Mouse (Mus musculus) kidney, embryonic 14.5 days (tissue): ENCODE measurements around the gene Fam198b. TPM values are rescaled to one million over a fixed set of nuclear protein-coding genes. Genes with fewer than 3 reads are reported as not detected.

Source experiments
- ATAC-seq: fragments of 200-750 bp; cut with Nextera tagmentation; 2 replicates; pipeline ENCODE4 v1.8.0; 2017; ENCODE audit warnings: moderate number of reproducible peaks, mild to moderate bottlenecking, moderate TSS enrichment, moderate library complexity; ENCODE audit not compliant: low FRiP score, low TSS enrichment
- H3K27ac ChIP-seq: fragments of 300-500 bp; sonication (generic); 2 replicates; pipeline ENCODE4 v1.5.1; 2014; ENCODE audit warnings: low read depth, mild to moderate bottlenecking, low read length, moderate library complexity, mixed read lengths
- H3K27me3 ChIP-seq: fragments of 300-500 bp; sonication (generic); 2 replicates; pipeline ENCODE4 v1.6.1; 2014; ENCODE audit warnings: mild to moderate bottlenecking, low read length; ENCODE audit not compliant: control insufficient read depth, insufficient read depth
- H3K36me3 ChIP-seq: fragments of 300-500 bp; sonication (generic); 2 replicates; pipeline ENCODE4 v1.6.1; 2014; ENCODE audit warnings: low read length, mixed read lengths; ENCODE audit not compliant: control insufficient read depth, insufficient read depth
- H3K4me1 ChIP-seq: fragments of 300-500 bp; sonication (generic); 2 replicates; pipeline ENCODE4 v1.6.1; 2014; ENCODE audit warnings: low read length, mixed read lengths; ENCODE audit not compliant: control insufficient read depth, insufficient read depth
- H3K4me2 ChIP-seq: fragments of 300-500 bp; sonication (generic); replicated peaks from 2 replicates; pipeline ENCODE4 v1.6.1; 2014; ENCODE audit warnings: low read depth, mild to moderate bottlenecking, low read length
- H3K4me3 ChIP-seq: fragments of 300-500 bp; sonication (generic); 2 replicates; pipeline ENCODE4 v1.5.1; 2014; ENCODE audit warnings: mild to moderate bottlenecking, low read length
- H3K9ac ChIP-seq: fragments of 300-500 bp; sonication (generic); 2 replicates; pipeline ENCODE4 v1.6.1; 2014; ENCODE audit warnings: low read depth, mild to moderate bottlenecking, low read length, moderate library complexity
- H3K9me3 ChIP-seq: fragments of 300-500 bp; sonication (generic); 2 replicates; pipeline ENCODE4 v1.6.1; 2016; ENCODE audit warnings: low read length; ENCODE audit not compliant: control insufficient read depth
- WGBS: fragments of 180-500 bp; shearing (Covaris S2); extraction: QIAGEN DNeasy Blood & Tissue Kit; methylation state at CpG from one replicate; pipeline ENCODE4 v1.1.7; 2014; 5-methylcytosine and 5-hydroxymethylcytosine counted together
- polyA plus RNA-seq: library from polyadenylated mRNA; unstranded; fragments of >200 nt; fragmentation: Nextera tagmentation; extraction: Ambion mirVana; gene quantifications from 2 replicates; pipeline ENCODE4 v1.2.1, GENCODE M21; 2014

The Fam198b gene
- polyA plus RNA-seq, 1 experiment from 2014 or later: 10.7 TPM

DNA sequence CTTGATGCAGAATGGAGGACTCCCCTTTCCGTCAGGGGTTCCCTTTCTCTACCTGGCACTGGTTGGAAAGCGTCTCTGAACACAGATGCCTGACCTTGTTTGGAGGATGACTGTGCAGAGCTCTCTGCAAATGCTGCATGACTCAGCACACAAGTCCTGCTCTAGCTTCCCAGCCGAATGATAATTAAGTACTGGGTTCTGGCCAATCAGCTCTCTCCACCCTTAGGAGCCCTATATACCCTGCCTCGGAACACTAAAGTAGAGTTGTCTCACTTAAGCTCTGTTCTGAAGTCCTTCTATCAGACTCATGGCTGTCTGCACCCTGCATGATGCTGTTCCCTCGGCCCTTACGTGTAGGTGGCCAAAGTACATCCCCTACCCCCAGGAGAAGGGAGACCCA, 111.4 kb downstream of the Fam198b start:
- Histone ChIP-seq H3K4me3 (no peak overlapping the region), H3K4me2 (no peak overlapping the region), H3K27ac (no peak overlapping the region), H3K9me3 (no peaks in the 10 kb centered on the region), H3K9ac (no peak overlapping the region), H3K27me3 (no peaks in the 10 kb centered on the region), H3K36me3 (no peaks in the 10 kb centered on the region), H3K4me1 (no peaks in the 10 kb centered on the region)
- 0 out of 2 replicates have a peak, but pooled peaks have one; percentile 52 for ATAC-seq
- 74% methylated on average over 6 of the region's 6 CpGs for WGBS

Other genes starting within 250 kb of the Fam198b start
- gene Rxfp1, start 146.7 kb upstream of the Fam198b start, polyA plus RNA-seq: not detected in 2 replicates
- gene Tmem144, start 31.8 kb upstream of the Fam198b start, polyA plus RNA-seq: 4.7 and 5.4 TPM in 2 replicates